Mouse (Mus musculus): ENCODE data around the gene Samd9l.
"Not testable (repeated sequence)": the region's sequence is repeated elsewhere in the genome, so short reads cannot be mapped to it uniquely, and the experiment has no call there.

The Samd9l gene

DNA sequence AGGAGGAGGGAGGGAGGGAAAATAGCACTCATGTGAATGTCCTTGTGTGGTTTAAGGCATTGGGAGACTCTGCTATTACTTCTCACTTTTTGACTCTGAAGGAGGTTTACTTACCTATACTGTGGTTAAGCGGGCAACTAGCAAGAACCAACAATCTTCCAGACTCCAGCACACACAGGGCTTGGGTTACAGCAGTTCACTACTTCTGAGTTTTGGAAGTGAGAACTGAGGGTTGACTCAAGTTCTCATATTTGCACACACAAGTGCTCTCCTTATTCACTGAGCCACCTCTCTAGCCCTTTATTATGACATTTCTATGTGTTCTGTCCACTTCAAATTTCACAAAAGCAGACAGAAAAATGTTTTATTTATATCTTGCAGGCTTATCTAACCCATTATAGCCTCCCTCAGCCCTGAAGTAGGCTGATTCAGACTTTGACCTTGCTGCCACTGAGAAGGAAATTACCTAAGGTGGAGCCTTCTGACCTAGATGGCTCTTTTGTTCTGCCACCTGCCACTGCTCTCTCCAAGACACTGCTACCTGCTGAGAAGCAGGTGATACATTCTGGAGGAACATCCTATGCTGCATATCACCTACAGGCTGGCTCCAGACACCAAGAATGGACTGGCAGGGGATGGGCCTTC is 55.6 kb downstream of the Samd9l start:
- DNase-seq (ENCODE audit: low read depth, low spot score) = not testable (repeated sequence)

DNA sequence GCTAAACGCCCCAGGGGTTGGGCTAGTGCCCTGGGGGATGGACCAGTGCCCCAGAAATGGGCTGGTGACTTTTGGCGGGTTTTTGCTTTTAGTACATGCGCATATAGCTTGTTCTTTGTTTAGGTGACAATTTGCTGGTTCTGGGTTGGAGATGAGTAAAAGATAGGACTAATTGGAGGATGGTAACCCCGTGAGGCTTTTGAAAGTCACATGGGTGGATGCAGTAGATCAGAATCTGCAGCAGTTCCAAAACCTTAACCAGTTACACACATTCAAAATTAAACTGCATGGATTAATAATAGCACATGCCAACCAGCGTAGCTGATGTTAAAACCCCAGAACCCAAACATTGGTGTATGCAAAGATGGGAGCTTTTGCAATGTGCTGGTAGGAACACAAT is 57.9 kb downstream of the Samd9l start:
- DNase-seq (ENCODE audit: low read depth, low spot score) = no peak

DNA sequence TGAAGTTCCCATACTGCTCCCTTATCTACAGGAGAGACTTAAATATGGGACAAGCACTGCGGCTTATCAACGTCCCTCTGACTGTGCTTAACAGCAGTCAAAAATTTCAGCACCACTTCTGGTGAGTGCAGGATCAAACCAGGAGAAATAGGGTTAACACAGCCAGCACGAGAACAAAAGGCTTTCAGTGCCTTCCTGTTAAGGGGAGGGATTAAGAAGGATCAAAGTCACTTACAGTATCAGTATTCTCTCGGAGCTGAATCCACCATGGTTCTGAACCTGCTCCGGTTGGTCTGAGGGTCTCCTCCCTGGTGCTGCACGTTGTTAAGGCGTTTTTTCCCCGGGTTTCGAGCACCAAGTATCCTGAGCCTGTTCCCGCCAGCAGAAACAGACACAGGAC is 58.4 kb downstream of the Samd9l start:
- DNase-seq (ENCODE audit: low read depth, low spot score) = not testable (repeated sequence)

DNA sequence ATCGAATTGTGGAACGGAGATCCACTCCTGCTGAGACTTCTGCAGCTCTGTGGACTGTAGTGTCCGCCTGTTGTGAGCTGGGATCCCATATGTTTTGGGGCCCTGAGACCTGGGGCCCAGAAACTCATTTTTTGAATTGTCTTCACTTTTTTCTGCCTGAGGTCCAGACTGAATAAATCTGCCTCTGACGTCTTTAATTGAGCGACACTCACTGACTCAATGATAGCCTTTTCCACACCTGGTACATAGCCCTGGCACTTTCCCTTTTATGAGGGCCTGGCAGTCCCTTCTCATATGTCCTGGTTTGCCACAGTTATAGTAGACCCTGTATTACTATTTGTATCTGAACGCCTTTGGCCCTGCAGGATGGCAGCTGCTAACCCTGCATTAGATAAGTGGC is 60.2 kb downstream of the Samd9l start:
- DNase-seq (ENCODE audit: low read depth, low spot score) = not testable (repeated sequence)

Data from telencephalon, adult 2 months (tissue).